Mouse (Mus musculus): ENCODE measurements around the gene Mpc1. TPM values are rescaled to one million over a fixed set of nuclear protein-coding genes. Genes with fewer than 3 reads are reported as not detected.

Mpc1 gene
- polyA plus RNA-seq, 1 experiment from 2014 or later: 297 TPM

DNA sequence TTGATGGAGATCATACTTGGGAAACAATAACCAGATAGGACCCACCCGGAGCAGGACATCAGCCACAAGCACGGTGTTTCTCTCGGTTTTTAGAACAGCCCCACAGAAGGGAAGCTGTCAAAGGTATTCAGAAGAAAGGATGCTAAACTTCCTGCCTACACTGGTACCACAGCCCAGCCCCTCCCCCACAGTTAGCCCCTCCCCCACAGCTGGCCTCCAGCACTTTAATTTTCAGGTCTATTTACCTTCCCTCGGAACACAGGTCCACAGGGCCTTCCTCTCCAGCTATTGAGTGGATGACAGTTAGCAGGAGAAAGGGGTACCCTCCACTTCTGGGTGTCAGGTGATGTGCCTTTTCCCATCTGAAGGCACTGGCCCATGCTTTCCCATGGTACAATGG lies 42.2 kb upstream of the Mpc1 start:
- no peaks in the 10 kb centered on the region for H3K4me1 ChIP-seq (replicated peaks; ENCODE audit: control insufficient read depth, insufficient read depth, low read length)
- H3K27ac ChIP-seq (ENCODE audit: low read depth, low read length): no peak overlapping the region
- no peak for ATAC-seq
- H3K4me2 ChIP-seq (replicated peaks; ENCODE audit: low read depth): no peak overlapping the region
- H3K27me3 ChIP-seq (replicated peaks; ENCODE audit: control insufficient read depth, insufficient read depth, low read length): 0 out of 2 replicates have a peak, but pooled peaks cover 8% of the 10 kb centered on the region
- no peaks in the 10 kb centered on the region for H3K9me3 ChIP-seq (ENCODE audit: control insufficient read depth)
- H3K36me3 ChIP-seq (ENCODE audit: control insufficient read depth, insufficient read depth): no peaks in the 10 kb centered on the region
- no peak for TF ChIP-seq CTCF (IDR thresholded peaks at IDR 0.05; ENCODE audit: low read depth)
- WGBS: 56% methylated on average over 4 of the region's 4 CpGs
- H3K9ac ChIP-seq (ENCODE audit: low read depth, low read length): no peak overlapping the region
- H3K4me3 ChIP-seq (ENCODE audit: low read depth, low read length): no peak overlapping the region

DNA sequence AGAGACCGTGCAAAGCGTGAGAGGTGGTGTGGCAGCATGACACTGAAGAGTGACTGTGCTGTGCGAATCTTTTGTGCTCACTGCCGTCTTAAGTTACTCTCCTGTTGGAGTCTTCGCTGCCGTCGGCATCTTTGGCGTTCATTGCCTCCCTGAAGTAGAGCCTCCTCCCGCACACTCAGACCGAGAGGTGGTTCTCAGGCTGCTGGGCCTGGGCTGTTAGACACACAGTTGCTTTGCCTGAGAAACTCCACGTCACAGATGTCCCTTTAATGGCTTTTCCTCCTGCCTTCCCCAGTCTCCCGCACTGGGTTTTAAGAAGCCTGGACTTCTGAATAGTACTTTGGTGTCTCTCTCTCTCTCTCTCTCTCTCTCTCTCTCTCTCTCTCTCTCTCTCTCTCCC lies 41.1 kb upstream of the Mpc1 start:
- Histone ChIP-seq H3K9me3 (ENCODE audit: control insufficient read depth) (no peaks in the 10 kb centered on the region), H3K27ac (ENCODE audit: low read depth, low read length) (no peak overlapping the region), H3K4me3 (ENCODE audit: low read depth, low read length) (no peak overlapping the region), H3K4me2 (replicated peaks; ENCODE audit: low read depth) (no peak overlapping the region), H3K4me1 (replicated peaks; ENCODE audit: control insufficient read depth, insufficient read depth, low read length) (no peaks in the 10 kb centered on the region), H3K9ac (ENCODE audit: low read depth, low read length) (no peak overlapping the region), H3K27me3 (replicated peaks; ENCODE audit: control insufficient read depth, insufficient read depth, low read length) (0 out of 2 replicates have a peak, but pooled peaks cover under 1% of the 10 kb centered on the region), H3K36me3 (ENCODE audit: control insufficient read depth, insufficient read depth) (no peaks in the 10 kb centered on the region)
- ATAC-seq: no peak
- WGBS: 84% methylated on average over 12 of the region's 12 CpGs
- no peak for TF ChIP-seq CTCF (IDR thresholded peaks at IDR 0.05; ENCODE audit: low read depth)

DNA sequence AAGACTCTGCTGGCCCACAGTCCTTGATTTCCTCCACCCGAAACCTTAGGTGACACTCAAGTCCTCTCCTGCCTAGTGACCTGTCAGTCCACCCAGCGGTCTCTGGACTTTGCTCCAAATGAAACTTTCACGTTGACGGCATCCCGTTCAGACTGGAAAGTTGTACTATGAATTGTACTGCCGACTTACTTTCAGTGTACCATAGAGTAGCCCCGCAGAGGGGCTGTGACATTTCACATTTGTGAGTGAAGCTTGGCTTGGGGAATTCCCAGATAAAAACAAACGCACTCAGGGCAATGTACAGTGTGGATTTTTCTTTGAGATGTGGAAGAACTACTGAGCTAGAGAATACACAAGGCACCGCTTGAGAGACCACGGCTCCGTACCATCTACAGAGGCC lies 40.5 kb upstream of the Mpc1 start:
- WGBS: 76% methylated on average over 11 of the region's 11 CpGs
- H3K9me3 ChIP-seq (ENCODE audit: control insufficient read depth): no peaks in the 10 kb centered on the region

DNA sequence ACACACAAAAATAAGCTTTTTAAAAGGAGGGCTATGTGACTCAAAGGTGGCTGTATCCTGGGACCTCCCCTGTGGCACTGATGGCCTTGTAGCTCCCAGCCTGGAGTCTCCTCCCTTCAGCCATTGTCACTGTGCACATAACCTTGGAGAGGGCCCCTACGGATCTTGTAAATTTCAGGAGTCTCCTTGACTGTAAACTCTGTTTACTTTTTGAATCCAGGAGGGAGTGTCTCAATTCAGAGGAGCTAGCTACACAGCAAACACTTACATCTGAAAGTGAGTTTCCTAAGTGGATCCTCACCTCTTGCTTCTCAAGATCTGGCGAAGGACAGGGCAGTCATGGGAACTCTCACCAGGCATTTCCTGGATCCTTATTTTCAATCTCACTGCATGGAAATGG lies 38.6 kb upstream of the Mpc1 start:
- H3K9ac ChIP-seq (ENCODE audit: low read depth, low read length): no peak overlapping the region
- no peaks in the 10 kb centered on the region for H3K27me3 ChIP-seq (replicated peaks; ENCODE audit: control insufficient read depth, insufficient read depth, low read length)
- no peak overlapping the region for H3K4me2 ChIP-seq (replicated peaks; ENCODE audit: low read depth)
- 38% methylated on average over 2 of the region's 2 CpGs for whole genome bisulfite sequencing
- no peak for TF ChIP-seq CTCF (IDR thresholded peaks at IDR 0.05; ENCODE audit: low read depth)
- no peak for ATAC-seq
- no peaks in the 10 kb centered on the region for H3K9me3 ChIP-seq (ENCODE audit: control insufficient read depth)
- no peaks in the 10 kb centered on the region for H3K36me3 ChIP-seq (ENCODE audit: control insufficient read depth, insufficient read depth)
- H3K27ac ChIP-seq (ENCODE audit: low read depth, low read length): no peak overlapping the region
- H3K4me3 ChIP-seq (ENCODE audit: low read depth, low read length): no peak overlapping the region
- H3K4me1 ChIP-seq (replicated peaks; ENCODE audit: control insufficient read depth, insufficient read depth, low read length): no peaks in the 10 kb centered on the region

More for the DNA sequence above, 40.5 kb upstream of the Mpc1 start:
- Histone ChIP-seq H3K27ac (ENCODE audit: low read depth, low read length) (no peak overlapping the region), H3K4me2 (replicated peaks; ENCODE audit: low read depth) (no peak overlapping the region), H3K9ac (ENCODE audit: low read depth, low read length) (no peak overlapping the region), H3K27me3 (replicated peaks; ENCODE audit: control insufficient read depth, insufficient read depth, low read length) (no peaks in the 10 kb centered on the region), H3K4me1 (replicated peaks; ENCODE audit: control insufficient read depth, insufficient read depth, low read length) (no peaks in the 10 kb centered on the region), H3K4me3 (ENCODE audit: low read depth, low read length) (no peak overlapping the region), H3K36me3 (ENCODE audit: control insufficient read depth, insufficient read depth) (no peaks in the 10 kb centered on the region)
- ATAC-seq: no peak
- no peak for TF ChIP-seq CTCF (IDR thresholded peaks at IDR 0.05; ENCODE audit: low read depth)

DNA sequence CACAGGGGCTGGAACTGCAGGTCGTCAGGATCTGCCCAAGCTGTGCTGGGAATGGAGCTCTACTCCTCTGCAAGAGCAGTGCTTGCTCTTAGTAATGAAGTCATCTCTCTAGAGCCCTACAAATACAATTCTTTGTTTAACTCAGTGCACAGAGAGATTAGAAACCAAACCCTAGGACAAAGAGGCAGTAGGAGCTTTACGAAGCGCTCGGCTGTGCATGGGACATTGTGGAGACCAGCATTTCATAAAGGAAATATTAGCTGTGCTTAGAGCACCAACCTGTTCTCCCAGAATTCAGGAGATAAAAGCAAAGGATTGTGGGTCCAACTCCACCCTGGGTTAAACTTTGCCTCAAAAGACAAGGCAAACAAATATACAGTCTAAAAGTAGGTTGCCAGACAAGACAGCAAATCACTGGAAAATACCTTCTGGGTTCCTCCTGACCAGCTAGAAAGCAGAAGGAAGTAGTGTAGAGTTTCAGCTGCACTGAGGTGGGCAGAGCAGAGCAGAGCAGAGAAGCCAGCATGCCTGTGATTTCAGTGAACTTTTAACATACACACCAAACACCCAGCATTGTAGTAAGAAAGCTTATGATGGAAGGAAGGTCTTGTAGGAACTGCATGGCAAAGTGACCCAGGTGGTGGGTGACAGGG lies 36.5 kb upstream of the Mpc1 start:
- no peaks in the 10 kb centered on the region for H3K9me3 ChIP-seq (ENCODE audit: control insufficient read depth)
- no peaks in the 10 kb centered on the region for H3K36me3 ChIP-seq (ENCODE audit: control insufficient read depth, insufficient read depth)
- H3K9ac ChIP-seq (ENCODE audit: low read depth, low read length): no peak overlapping the region
- 44% methylated on average over 4 of the region's 4 CpGs for WGBS
- ATAC-seq: no peak
- TF ChIP-seq CTCF (IDR thresholded peaks at IDR 0.05; ENCODE audit: low read depth): no peak
- H3K4me2 ChIP-seq (replicated peaks; ENCODE audit: low read depth): no peak overlapping the region
- H3K27ac ChIP-seq (ENCODE audit: low read depth, low read length): no peak overlapping the region
- no peaks in the 10 kb centered on the region for H3K4me1 ChIP-seq (replicated peaks; ENCODE audit: control insufficient read depth, insufficient read depth, low read length)
- H3K27me3 ChIP-seq (replicated peaks; ENCODE audit: control insufficient read depth, insufficient read depth, low read length): no peaks in the 10 kb centered on the region
- H3K4me3 ChIP-seq (ENCODE audit: low read depth, low read length): no peak overlapping the region

DNA sequence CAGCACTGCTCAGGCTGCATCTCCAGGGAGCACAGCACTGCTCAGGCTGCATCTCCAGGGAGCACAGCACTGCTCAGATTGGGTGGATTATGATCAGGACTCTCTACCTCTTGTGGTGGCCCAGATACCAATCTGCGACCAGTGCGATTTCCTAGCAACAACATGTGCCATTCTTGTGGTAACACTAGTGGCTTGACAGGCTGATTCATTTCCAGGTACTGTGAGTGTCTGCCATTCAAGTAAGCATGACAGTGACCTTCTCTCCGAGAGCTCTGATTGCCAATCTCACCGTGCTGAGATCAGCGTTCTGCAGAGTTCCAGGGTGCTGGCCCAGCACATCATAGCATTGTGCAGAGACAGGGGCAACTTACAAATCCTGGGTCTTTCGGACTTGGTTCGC lies 31.0 kb upstream of the Mpc1 start:
- 91% methylated on average over 7 of the region's 7 CpGs for WGBS
- Histone ChIP-seq H3K9ac (ENCODE audit: low read depth, low read length) (no peak overlapping the region), H3K27me3 (replicated peaks; ENCODE audit: control insufficient read depth, insufficient read depth, low read length) (no peaks in the 10 kb centered on the region), H3K4me2 (replicated peaks; ENCODE audit: low read depth) (no peak overlapping the region), H3K27ac (ENCODE audit: low read depth, low read length) (no peak overlapping the region), H3K4me3 (ENCODE audit: low read depth, low read length) (no peak overlapping the region), H3K9me3 (ENCODE audit: control insufficient read depth) (no peaks in the 10 kb centered on the region), H3K36me3 (ENCODE audit: control insufficient read depth, insufficient read depth) (no peaks in the 10 kb centered on the region), H3K4me1 (replicated peaks; ENCODE audit: control insufficient read depth, insufficient read depth, low read length) (no peaks in the 10 kb centered on the region)
- no peak for TF ChIP-seq CTCF (IDR thresholded peaks at IDR 0.05; ENCODE audit: low read depth)
- ATAC-seq: no peak

DNA sequence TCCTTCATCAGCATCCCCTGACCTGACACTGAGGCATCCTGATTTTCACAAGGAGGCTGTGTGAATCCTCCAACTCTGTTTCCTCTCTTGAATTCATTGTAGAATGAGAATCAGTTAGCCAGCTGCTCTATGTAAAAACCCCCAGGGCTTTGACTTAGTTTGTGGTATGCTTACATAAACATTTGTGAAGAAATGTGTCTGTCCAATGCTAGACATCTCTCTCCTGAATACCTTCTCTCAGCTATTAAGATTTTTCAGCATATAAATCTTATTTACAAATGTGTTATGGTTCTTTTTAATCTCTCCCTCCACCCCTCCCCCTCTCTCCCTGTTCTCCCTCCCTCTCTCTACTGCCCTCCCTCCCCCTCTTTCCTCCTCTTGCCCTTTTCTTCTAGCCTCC lies 28.4 kb upstream of the Mpc1 start:
- Histone ChIP-seq H3K9ac (ENCODE audit: low read depth, low read length) (no peak overlapping the region), H3K27ac (ENCODE audit: low read depth, low read length) (no peak overlapping the region), H3K27me3 (replicated peaks; ENCODE audit: control insufficient read depth, insufficient read depth, low read length) (no peaks in the 10 kb centered on the region), H3K4me2 (replicated peaks; ENCODE audit: low read depth) (no peak overlapping the region), H3K4me1 (replicated peaks; ENCODE audit: control insufficient read depth, insufficient read depth, low read length) (no peaks in the 10 kb centered on the region), H3K4me3 (ENCODE audit: low read depth, low read length) (no peak overlapping the region), H3K9me3 (ENCODE audit: control insufficient read depth) (no peaks in the 10 kb centered on the region), H3K36me3 (ENCODE audit: control insufficient read depth, insufficient read depth) (no peaks in the 10 kb centered on the region)
- ATAC-seq: no peak
- TF ChIP-seq CTCF (IDR thresholded peaks at IDR 0.05; ENCODE audit: low read depth): no peak

Measured in intestine, postnatal 0 days (tissue).